8 mouse cellular contexts compared by ENCODE assay signal in the genomic region with DNA sequence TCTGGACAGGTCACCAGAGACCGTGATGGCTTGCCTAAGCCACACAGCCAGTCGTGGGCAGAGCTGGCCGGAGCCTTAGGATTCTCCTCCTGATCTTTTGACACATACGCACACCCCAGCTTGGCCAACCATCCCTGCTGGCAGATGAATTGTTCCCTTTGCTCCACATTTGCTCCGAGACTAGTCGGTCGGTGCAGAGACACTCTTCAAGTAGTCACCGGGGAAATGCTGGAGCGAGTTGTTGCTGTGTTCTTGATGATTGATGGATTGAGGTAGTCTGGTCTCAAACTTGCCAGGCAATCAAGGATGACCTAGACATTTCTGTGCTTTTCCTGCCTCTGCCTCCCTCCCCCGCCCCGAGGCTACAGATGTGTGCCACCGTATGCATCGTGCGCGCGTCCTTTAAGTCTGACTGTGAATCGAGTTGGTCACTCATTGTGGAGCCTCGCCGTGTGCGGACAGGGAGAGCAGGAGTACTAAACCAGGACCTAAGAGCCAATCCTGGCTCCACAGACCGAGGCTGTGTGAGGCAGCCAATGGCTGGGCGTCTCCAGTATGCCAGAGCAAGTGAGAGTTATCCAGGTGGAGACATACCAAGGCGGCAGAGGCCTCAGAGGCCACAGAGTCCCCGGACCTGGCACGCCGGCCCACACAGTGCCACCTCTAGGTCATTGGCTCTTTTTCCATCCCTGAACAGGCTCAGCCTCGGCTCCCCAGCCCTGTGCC. TPM values are rescaled to one million over a fixed set of nuclear protein-coding genes. Genes with fewer than 3 reads are reported as not detected.
DNase-seq lines count a peak whose midpoint lies in the region; ATAC-seq and TF ChIP-seq lines count a peak whose summit lies in the region.

No protein-coding gene starts in this region.

- DNase-seq in gastrocnemius, adult 2 months: no peak
- no peak for DNase-seq in gastrocnemius, adult 8-10 months (ENCODE audit: low spot score in 2 of 2)
- DNase-seq in forebrain, embryonic 14.5 days (ENCODE audit: low spot score): no peak
- peak; percentile 44 for DNase-seq in mesoderm, embryonic 11.5 days (ENCODE audit: low read depth, low spot score)
- DNase-seq in adrenal gland, adult 8-10 months: no peak
- DNase-seq in left cerebral cortex, postnatal 10 days (ENCODE audit: extremely low spot score in 1 of 2, low spot score in 2 of 2): no peak
- DNase-seq in lung, adult 2 months: no peak

- no peaks in the 10 kb centered on the region for H3K36me3 ChIP-seq in forebrain, embryonic 14.5 days (ENCODE audit: control insufficient read depth, insufficient read depth, low read length)

- H3K27me3 ChIP-seq in forebrain, embryonic 14.5 days (replicated peaks; ENCODE audit: control insufficient read depth, insufficient read depth, low read length): peaks cover 53% of the 10 kb centered on the region

- H3K9ac ChIP-seq in forebrain, embryonic 14.5 days (ENCODE audit: low read length): peak overlapping the region; percentile 10; the same call in 1 of the 2 replicates

- TF ChIP-seq CTCF in gastrocnemius, adult 2 months (IDR thresholded peaks at IDR 0.05): no peak
- TF ChIP-seq CTCF in bone marrow macrophage, adult 2 months (IDR thresholded peaks at IDR 0.05; ENCODE audit: low read depth, low read length): no peak
- TF ChIP-seq CTCF in lung, adult 2 months (IDR thresholded peaks at IDR 0.05; ENCODE audit: insufficient read depth, low read length): no peak

- peak overlapping the region; percentile 57 for H3K4me3 ChIP-seq in gastrocnemius, adult 2 months
- H3K4me3 ChIP-seq in bone marrow macrophage, adult 2 months (ENCODE audit: insufficient read depth, low read length): peak overlapping the region; percentile 29
- peak overlapping the region; percentile 11; the same call in 1 of the 2 replicates for H3K4me3 ChIP-seq in forebrain, embryonic 14.5 days (ENCODE audit: low read depth, low read length)
- H3K4me3 ChIP-seq in lung, adult 2 months (replicated peaks; ENCODE audit: extremely low read depth, low read depth, low read length): no peak overlapping the region

- peaks cover 5% of the 10 kb centered on the region; the same call in 1 of the 2 replicates for H3K4me1 ChIP-seq in bone marrow macrophage, adult 2 months (ENCODE audit: control insufficient read depth, insufficient read depth, low read length)
- H3K4me1 ChIP-seq in forebrain, embryonic 14.5 days (ENCODE audit: control insufficient read depth, insufficient read depth, low read length): no peaks in the 10 kb centered on the region
- peaks cover 3% of the 10 kb centered on the region; the same call in 1 of the 2 replicates for H3K4me1 ChIP-seq in lung, adult 2 months (ENCODE audit: control insufficient read depth, insufficient read depth, low read length)

- H3K4me2 ChIP-seq in forebrain, embryonic 14.5 days (ENCODE audit: low read length): no peak overlapping the region

- H3K9me3 ChIP-seq in forebrain, embryonic 14.5 days (replicated peaks; ENCODE audit: control insufficient read depth, low read length): peaks cover 4% of the 10 kb centered on the region; the same call in 1 of the 2 replicates

- ATAC-seq in forebrain, embryonic 14.5 days: no peak

- WGBS in forebrain, embryonic 14.5 days: 3% methylated on average over 27 of the region's 27 CpGs
- 20% methylated on average over 27 of the region's 27 CpGs for WGBS in lung, adult 2 months

- H3K27ac ChIP-seq in gastrocnemius, adult 2 months: peak overlapping the region; percentile 64
- no peak overlapping the region for H3K27ac ChIP-seq in bone marrow macrophage, adult 2 months (ENCODE audit: insufficient read depth, low read depth, low read length)
- H3K27ac ChIP-seq in forebrain, embryonic 14.5 days (ENCODE audit: low read depth, low read length): no peak overlapping the region

- intact Hi-C loops in gastrocnemius, adult 2 months (cut with DNase I): no loop called here
- intact Hi-C loops in left cerebral cortex, postnatal 10 days (cut with DNase I): no loop called here

- TF ChIP-seq POLR2A in bone marrow macrophage, adult 2 months (IDR thresholded peaks at IDR 0.05; ENCODE audit: borderline replicate concordance, low read depth, low read length): no peak
- TF ChIP-seq POLR2A in lung, adult 2 months (IDR thresholded peaks at IDR 0.05; ENCODE audit: borderline replicate concordance, extremely low read depth, low read depth, low read length): no peak

RNA-seq across cellular contexts. Expression of gene Col8a2, which starts 15.2 kb away (rescaled TPM):
- total RNA-seq in gastrocnemius, adult 2 months (2021): 1 to 10 TPM in 1 of 2 experiments, under 1 TPM in 1; 0.74 to 6.0 TPM
- total RNA-seq in gastrocnemius, adult 8-10 months (2022): 1 to 10 TPM in 2 of 4 experiments, under 1 TPM in 2; 0.46 to 1.6 (median 1.1) TPM
- polyA plus RNA-seq in bone marrow macrophage, adult 2 months (2012; ENCODE audit: insufficient read depth, insufficient read length, missing spikeins): not detected in 2 replicates
- 1.2 and 2.9 TPM in 2 replicates for polyA plus RNA-seq in forebrain, embryonic 14.5 days (2014; fragmentation: Nextera tagmentation; extraction: Ambion mirVana)
- total RNA-seq in adrenal gland, adult 8-10 months (2022): 1 to 10 TPM; 3.5 to 4.6 (median 4.0) TPM
- total RNA-seq in left cerebral cortex, postnatal 10 days (2021): 1 to 10 TPM in 1 of 2 experiments, under 1 TPM in 1; 0.92 to 1.0 TPM
- polyA plus RNA-seq in lung, adult 2 months (2012; rRNA removed): 3.5 and 4.4 TPM in 2 replicates

RNA-seq across cellular contexts. Expression of gene Adprhl2, which starts 19.8 kb away (rescaled TPM):
- 1 to 10 TPM; 9.3 to 9.5 TPM for total RNA-seq in gastrocnemius, adult 2 months (2021)
- total RNA-seq in gastrocnemius, adult 8-10 months (2022): 1 to 10 TPM; 8.1 to 9.5 (median 9.0) TPM
- polyA plus RNA-seq in bone marrow macrophage, adult 2 months (2012; ENCODE audit: insufficient read depth, insufficient read length, missing spikeins): 16.1 and 16.9 TPM in 2 replicates
- 53.9 and 62.4 TPM in 2 replicates for polyA plus RNA-seq in forebrain, embryonic 14.5 days (2014; fragmentation: Nextera tagmentation; extraction: Ambion mirVana)
- 10 to 100 TPM; 35.8 to 37.8 (median 37.2) TPM for total RNA-seq in adrenal gland, adult 8-10 months (2022)
- 10 to 100 TPM; 25.1 to 29.6 TPM for total RNA-seq in left cerebral cortex, postnatal 10 days (2021)
- 42.2 and 49.0 TPM in 2 replicates for polyA plus RNA-seq in lung, adult 2 months (2012; rRNA removed)

RNA-seq across cellular contexts. Expression of gene Tekt2, which starts 23.7 kb away (rescaled TPM):
- total RNA-seq in gastrocnemius, adult 2 months (2021): under 1 TPM in 1 of 2 experiments, not detected in 1; 0.64 TPM
- total RNA-seq in gastrocnemius, adult 8-10 months (2022): under 1 TPM in 3 of 4 experiments, not detected in 1; 0.17 to 0.87 (median 0.40) TPM
- polyA plus RNA-seq in bone marrow macrophage, adult 2 months (2012; ENCODE audit: insufficient read depth, insufficient read length, missing spikeins): 0.86 and 1.2 TPM in 2 replicates
- 9.4 and 11.1 TPM in 2 replicates for polyA plus RNA-seq in forebrain, embryonic 14.5 days (2014; fragmentation: Nextera tagmentation; extraction: Ambion mirVana)
- 1 to 10 TPM; 1.5 to 6.3 (median 5.2) TPM for total RNA-seq in adrenal gland, adult 8-10 months (2022)
- total RNA-seq in left cerebral cortex, postnatal 10 days (2021): 1 to 10 TPM; 2.2 to 2.5 TPM
- polyA plus RNA-seq in lung, adult 2 months (2012; rRNA removed): 12.9 and 18.6 TPM in 2 replicates

RNA-seq across cellular contexts. Expression of gene Trappc3, which starts 39.6 kb away (rescaled TPM):
- 10 to 100 TPM; 18.6 to 24.3 TPM for total RNA-seq in gastrocnemius, adult 2 months (2021)
- total RNA-seq in gastrocnemius, adult 8-10 months (2022): 10 to 100 TPM; 19.7 to 23.2 (median 22.3) TPM
- polyA plus RNA-seq in bone marrow macrophage, adult 2 months (2012; ENCODE audit: insufficient read depth, insufficient read length, missing spikeins): 69.6 and 79.6 TPM in 2 replicates
- polyA plus RNA-seq in forebrain, embryonic 14.5 days (2014; fragmentation: Nextera tagmentation; extraction: Ambion mirVana): 36.9 and 39.3 TPM in 2 replicates
- total RNA-seq in adrenal gland, adult 8-10 months (2022): 100 to 1,000 TPM in 1 of 4 experiments, 10 to 100 TPM in 3; 94.1 to 101 (median 96.2) TPM
- total RNA-seq in left cerebral cortex, postnatal 10 days (2021): 10 to 100 TPM; 89.7 to 99.2 TPM
- polyA plus RNA-seq in lung, adult 2 months (2012; rRNA removed): 31.7 and 51.1 TPM in 2 replicates

RNA-seq across cellular contexts. Expression of gene Map7d1, which starts 45.6 kb away (rescaled TPM):
- 100 to 1,000 TPM; 177 to 199 TPM for total RNA-seq in gastrocnemius, adult 2 months (2021)
- 100 to 1,000 TPM; 138 to 195 (median 173) TPM for total RNA-seq in gastrocnemius, adult 8-10 months (2022)
- 131 and 139 TPM in 2 replicates for polyA plus RNA-seq in bone marrow macrophage, adult 2 months (2012; ENCODE audit: insufficient read depth, insufficient read length, missing spikeins)
- 54.8 and 67.8 TPM in 2 replicates for polyA plus RNA-seq in forebrain, embryonic 14.5 days (2014; fragmentation: Nextera tagmentation; extraction: Ambion mirVana)
- 10 to 100 TPM; 55.4 to 81.7 (median 66.8) TPM for total RNA-seq in adrenal gland, adult 8-10 months (2022)
- 100 to 1,000 TPM; 218 to 226 TPM for total RNA-seq in left cerebral cortex, postnatal 10 days (2021)
- polyA plus RNA-seq in lung, adult 2 months (2012; rRNA removed): 153 and 194 TPM in 2 replicates
